Mouse (Mus musculus): Measurements from ENCODE around the gene Mrpl35. TPM values are rescaled to one million over a fixed set of nuclear protein-coding genes. Genes with fewer than 3 reads are reported as not detected.
"Not testable (repeated sequence)": the region's sequence is repeated elsewhere in the genome, so short reads cannot be mapped to it uniquely, and the experiment has no call there.

Gene Mrpl35
- 68.1 and 73.0 TPM in 2 replicates for polyA plus RNA-seq (2014; fragmentation: Nextera tagmentation; extraction: Ambion mirVana)

DNA sequence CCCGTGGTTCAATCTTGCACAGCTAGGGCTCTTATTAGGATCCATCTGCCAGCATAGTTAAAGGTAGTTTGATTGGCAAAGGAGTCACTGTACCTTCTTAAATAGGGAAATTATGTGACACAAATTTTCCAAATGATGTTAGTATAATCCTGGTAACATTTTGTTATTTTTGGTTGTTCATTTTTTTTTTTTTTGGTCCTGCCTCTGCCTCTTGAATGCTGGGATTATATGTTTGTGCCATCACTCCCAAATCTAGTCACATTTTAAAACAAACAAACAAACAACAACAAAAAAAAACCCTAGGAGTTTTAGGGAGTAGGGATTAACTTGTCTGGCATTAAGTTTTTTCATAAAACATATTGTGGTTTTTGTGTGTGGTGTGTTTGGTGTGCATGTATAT lies at the start of gene Mrpl35:
Gene Mrpl35, minus strand, starts transcription at position 101 of the 400 bp plus-strand sequence.
- no peak for DNase-seq (ENCODE audit: low spot score)
- H3K9ac ChIP-seq (replicated peaks; ENCODE audit: low read length) = no peak within 1 kb of the TSS
- H3K9me3 ChIP-seq (replicated peaks; ENCODE audit: control insufficient read depth, low read length) = no peaks in the 10 kb centered on the region
- 44% methylated on average over 1 of the region's 1 CpGs for WGBS
- H3K4me1 ChIP-seq (ENCODE audit: control insufficient read depth, insufficient read depth, low read length) = no peaks in the 10 kb centered on the region
- no peak within 1 kb of the TSS for H3K27ac ChIP-seq (replicated peaks; ENCODE audit: low read depth, low read length)
- H3K27me3 ChIP-seq (ENCODE audit: control insufficient read depth, insufficient read depth, low read length) = no peaks in the 10 kb centered on the region
- no peak for ATAC-seq (replicated peaks; ENCODE audit: insufficient number of reproducible peaks, low FRiP score, low TSS enrichment, low read depth)
- H3K4me3 ChIP-seq (ENCODE audit: low read depth, low read length) = no peak within 1 kb of the TSS
- no peak within 1 kb of the TSS for H3K4me2 ChIP-seq (ENCODE audit: low read depth, low read length)
- H3K36me3 ChIP-seq (replicated peaks; ENCODE audit: control insufficient read depth, insufficient read depth, low read depth, low read length) = no peaks in the 10 kb centered on the region

DNA sequence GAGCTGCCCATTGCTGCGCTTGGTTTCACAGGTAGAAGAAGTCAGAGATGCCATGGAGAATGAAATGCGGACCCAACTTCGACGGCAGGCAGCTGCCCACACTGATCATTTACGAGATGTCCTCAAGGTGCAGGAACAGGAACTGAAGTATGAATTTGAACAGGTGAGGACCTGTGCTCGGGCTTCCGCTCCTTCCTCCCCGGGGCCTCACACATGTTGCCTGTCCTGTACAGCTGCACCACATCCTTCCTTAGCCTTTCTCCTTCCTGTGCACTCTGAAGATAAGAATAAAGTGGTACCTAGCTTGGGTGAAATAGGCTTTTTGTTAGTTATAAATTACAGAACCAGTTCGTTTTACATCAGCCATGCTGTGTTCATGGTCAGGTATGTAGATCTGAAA lies 44.6 kb upstream of the Mrpl35 start:
- H3K9me3 ChIP-seq (replicated peaks; ENCODE audit: control insufficient read depth, low read length) = no peaks in the 10 kb centered on the region
- no peaks in the 10 kb centered on the region for H3K27me3 ChIP-seq (ENCODE audit: control insufficient read depth, insufficient read depth, low read length)
- H3K36me3 ChIP-seq (replicated peaks; ENCODE audit: control insufficient read depth, insufficient read depth, low read depth, low read length) = peaks cover 3% of the 10 kb centered on the region
- WGBS = 95% methylated on average over 9 of the region's 9 CpGs
- H3K9ac ChIP-seq (replicated peaks; ENCODE audit: low read length) = no peak overlapping the region
- H3K4me1 ChIP-seq (ENCODE audit: control insufficient read depth, insufficient read depth, low read length) = no peaks in the 10 kb centered on the region
- H3K4me3 ChIP-seq (ENCODE audit: low read depth, low read length) = no peak overlapping the region
- ATAC-seq (replicated peaks; ENCODE audit: insufficient number of reproducible peaks, low FRiP score, low TSS enrichment, low read depth) = no peak
- no peak overlapping the region for H3K4me2 ChIP-seq (ENCODE audit: low read depth, low read length)
- DNase-seq (ENCODE audit: low spot score) = no peak
- H3K27ac ChIP-seq (replicated peaks; ENCODE audit: low read depth, low read length) = no peak overlapping the region

DNA sequence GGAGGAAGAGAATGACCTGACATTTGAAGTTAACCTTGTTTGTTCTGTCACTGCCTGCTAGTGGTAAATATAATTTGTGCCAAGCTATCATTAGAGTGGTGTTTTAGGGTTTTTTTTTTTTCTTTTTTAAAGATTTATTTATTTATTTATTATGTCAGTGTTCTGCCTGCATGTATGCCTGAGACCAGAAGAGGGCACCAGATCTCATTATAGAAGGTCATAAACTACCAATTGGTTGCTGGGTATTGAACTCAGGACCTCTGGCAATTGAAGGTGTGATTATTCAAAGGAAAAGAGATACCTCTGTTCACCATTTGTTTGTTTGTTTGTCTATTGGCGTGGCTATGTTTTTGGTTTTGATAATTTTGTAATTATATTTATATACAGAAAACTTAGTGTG lies 42.0 kb upstream of the Mrpl35 start:
- 88% methylated on average over 1 of the region's 1 CpGs for WGBS
- Histone ChIP-seq H3K9me3 (replicated peaks; ENCODE audit: control insufficient read depth, low read length) (no peaks in the 10 kb centered on the region), H3K27ac (replicated peaks; ENCODE audit: low read depth, low read length) (no peak overlapping the region), H3K4me3 (ENCODE audit: low read depth, low read length) (no peak overlapping the region), H3K36me3 (replicated peaks; ENCODE audit: control insufficient read depth, insufficient read depth, low read depth, low read length) (peaks cover 4% of the 10 kb centered on the region), H3K27me3 (ENCODE audit: control insufficient read depth, insufficient read depth, low read length) (no peaks in the 10 kb centered on the region), H3K4me1 (ENCODE audit: control insufficient read depth, insufficient read depth, low read length) (no peaks in the 10 kb centered on the region), H3K4me2 (ENCODE audit: low read depth, low read length) (no peak overlapping the region), H3K9ac (replicated peaks; ENCODE audit: low read length) (no peak overlapping the region)
- DNase-seq (ENCODE audit: low spot score) (peak; percentile 17), ATAC-seq (replicated peaks; ENCODE audit: insufficient number of reproducible peaks, low FRiP score, low TSS enrichment, low read depth) (no peak)

DNA sequence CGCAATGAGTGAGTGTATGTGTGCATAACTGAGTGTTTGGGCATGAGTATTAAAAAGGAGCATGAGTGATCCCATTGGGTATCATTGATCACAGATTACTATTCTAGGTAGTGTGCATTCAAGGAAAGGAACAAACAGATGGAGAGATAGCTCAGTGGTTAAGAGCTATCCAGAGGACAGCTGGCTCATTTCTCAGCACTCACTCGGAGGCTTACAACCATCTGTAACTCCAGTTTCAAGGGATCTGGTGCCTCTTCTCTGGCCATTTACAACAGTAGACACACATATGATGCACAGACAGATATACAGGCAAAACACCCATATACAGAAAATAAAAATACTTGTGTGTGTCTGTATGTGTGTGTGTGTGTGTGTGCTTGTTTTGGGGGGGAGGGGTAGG lies 41.0 kb upstream of the Mrpl35 start:
- no peak overlapping the region for H3K9ac ChIP-seq (replicated peaks; ENCODE audit: low read length)
- H3K9me3 ChIP-seq (replicated peaks; ENCODE audit: control insufficient read depth, low read length) = no peaks in the 10 kb centered on the region
- no peak overlapping the region for H3K4me2 ChIP-seq (ENCODE audit: low read depth, low read length)
- no peaks in the 10 kb centered on the region for H3K27me3 ChIP-seq (ENCODE audit: control insufficient read depth, insufficient read depth, low read length)
- H3K27ac ChIP-seq (replicated peaks; ENCODE audit: low read depth, low read length) = no peak overlapping the region
- no peaks in the 10 kb centered on the region for H3K4me1 ChIP-seq (ENCODE audit: control insufficient read depth, insufficient read depth, low read length)
- H3K4me3 ChIP-seq (ENCODE audit: low read depth, low read length) = no peak overlapping the region
- 92% methylated on average over 2 of the region's 2 CpGs for WGBS
- ATAC-seq (replicated peaks; ENCODE audit: insufficient number of reproducible peaks, low FRiP score, low TSS enrichment, low read depth) = no peak
- DNase-seq (ENCODE audit: low spot score) = no peak
- peaks cover 4% of the 10 kb centered on the region for H3K36me3 ChIP-seq (replicated peaks; ENCODE audit: control insufficient read depth, insufficient read depth, low read depth, low read length)

DNA sequence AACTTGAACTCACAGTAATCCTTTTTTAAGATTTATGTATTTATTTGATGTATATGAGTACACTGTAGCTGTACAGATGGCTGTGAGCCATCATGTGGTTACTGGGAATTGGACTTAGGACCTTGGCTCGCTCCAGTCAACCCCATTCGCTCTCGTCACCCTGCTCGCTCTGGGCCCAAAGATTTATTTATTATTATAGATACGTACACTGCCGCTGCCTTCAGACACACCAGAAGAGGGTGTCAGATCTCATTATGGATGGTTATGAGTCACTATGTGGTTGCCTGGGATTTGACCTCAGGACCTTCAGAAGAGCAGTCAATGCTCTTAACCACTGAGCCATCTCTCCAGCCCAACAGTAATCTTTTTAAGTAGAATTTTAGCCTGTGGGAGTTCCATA lies 20.1 kb upstream of the Mrpl35 start:
- H3K27ac ChIP-seq (replicated peaks; ENCODE audit: low read depth, low read length); H3K4me2 ChIP-seq (ENCODE audit: low read depth, low read length); H3K4me3 ChIP-seq (ENCODE audit: low read depth, low read length); H3K9me3 ChIP-seq (replicated peaks; ENCODE audit: control insufficient read depth, low read length); ATAC-seq (replicated peaks; ENCODE audit: insufficient number of reproducible peaks, low FRiP score, low TSS enrichment, low read depth); H3K9ac ChIP-seq (replicated peaks; ENCODE audit: low read length); DNase-seq (ENCODE audit: low spot score); H3K4me1 ChIP-seq (ENCODE audit: control insufficient read depth, insufficient read depth, low read length); H3K36me3 ChIP-seq (replicated peaks; ENCODE audit: control insufficient read depth, insufficient read depth, low read depth, low read length); H3K27me3 ChIP-seq (ENCODE audit: control insufficient read depth, insufficient read depth, low read length): not testable (repeated sequence)
- WGBS = 95% methylated on average over 6 of the region's 6 CpGs

DNA sequence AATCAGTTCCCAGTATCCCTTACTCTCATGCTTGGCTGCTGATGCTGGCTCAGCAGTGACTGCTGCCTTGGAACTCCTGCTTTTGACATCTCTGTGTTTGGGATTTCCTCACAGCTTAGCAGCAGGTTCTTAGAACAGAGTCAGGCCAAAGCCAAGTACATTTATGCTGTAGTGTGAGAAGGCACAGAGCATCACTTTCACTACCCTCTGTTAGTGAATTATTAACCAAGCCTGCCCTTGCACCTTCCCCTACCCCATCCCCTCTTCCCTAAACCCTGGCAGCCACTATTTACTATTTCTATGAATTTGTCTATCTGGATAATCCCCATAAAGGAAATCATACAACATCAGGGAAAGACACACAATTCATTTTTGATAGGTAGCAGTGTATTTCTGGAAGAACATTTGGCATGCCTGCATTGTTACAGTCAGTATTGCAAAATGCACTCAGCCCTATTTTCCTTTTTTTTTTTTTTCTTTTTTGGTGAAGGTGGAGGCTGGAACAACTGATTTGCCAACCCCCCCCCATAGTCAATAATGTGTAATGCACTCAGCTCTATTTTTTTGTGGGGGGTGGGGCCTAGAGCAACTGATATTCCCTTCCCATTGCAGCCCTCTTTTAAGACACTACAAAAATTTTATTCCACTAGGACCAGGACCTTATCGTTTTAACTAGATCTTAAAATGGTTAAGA lies 14.0 kb upstream of the Mrpl35 start:
- no peak for ATAC-seq (replicated peaks; ENCODE audit: insufficient number of reproducible peaks, low FRiP score, low TSS enrichment, low read depth)
- Histone ChIP-seq H3K27me3 (ENCODE audit: control insufficient read depth, insufficient read depth, low read length) (no peaks in the 10 kb centered on the region), H3K4me3 (ENCODE audit: low read depth, low read length) (no peak overlapping the region), H3K9ac (replicated peaks; ENCODE audit: low read length) (no peak overlapping the region), H3K9me3 (replicated peaks; ENCODE audit: control insufficient read depth, low read length) (no peaks in the 10 kb centered on the region), H3K4me1 (ENCODE audit: control insufficient read depth, insufficient read depth, low read length) (no peaks in the 10 kb centered on the region), H3K36me3 (replicated peaks; ENCODE audit: control insufficient read depth, insufficient read depth, low read depth, low read length) (no peaks in the 10 kb centered on the region), H3K4me2 (ENCODE audit: low read depth, low read length) (no peak overlapping the region), H3K27ac (replicated peaks; ENCODE audit: low read depth, low read length) (no peak overlapping the region)
- WGBS = 95% methylated on average over 1 of the region's 1 CpGs
- no peak for DNase-seq (ENCODE audit: low spot score)

DNA sequence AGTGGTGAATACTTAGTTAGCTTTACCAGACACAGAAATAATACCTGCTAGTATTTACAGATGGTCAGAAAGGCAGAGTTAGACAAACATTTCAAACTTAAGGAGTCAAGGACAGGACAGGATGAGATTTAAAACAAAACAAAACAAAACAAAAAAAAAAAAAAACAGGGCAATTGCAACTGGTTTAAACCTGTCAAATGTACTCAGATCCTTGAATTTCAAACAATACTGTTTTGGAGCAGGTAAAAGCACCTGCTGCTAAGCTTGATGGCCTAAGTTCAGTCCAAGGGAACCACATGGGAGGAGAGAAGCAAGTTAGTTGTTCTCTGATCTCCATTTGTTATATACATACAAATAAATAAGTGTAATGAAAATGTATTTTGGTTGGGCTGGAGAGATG lies 13.0 kb upstream of the Mrpl35 start:
- no peaks in the 10 kb centered on the region for H3K4me1 ChIP-seq (ENCODE audit: control insufficient read depth, insufficient read depth, low read length)

DNA sequence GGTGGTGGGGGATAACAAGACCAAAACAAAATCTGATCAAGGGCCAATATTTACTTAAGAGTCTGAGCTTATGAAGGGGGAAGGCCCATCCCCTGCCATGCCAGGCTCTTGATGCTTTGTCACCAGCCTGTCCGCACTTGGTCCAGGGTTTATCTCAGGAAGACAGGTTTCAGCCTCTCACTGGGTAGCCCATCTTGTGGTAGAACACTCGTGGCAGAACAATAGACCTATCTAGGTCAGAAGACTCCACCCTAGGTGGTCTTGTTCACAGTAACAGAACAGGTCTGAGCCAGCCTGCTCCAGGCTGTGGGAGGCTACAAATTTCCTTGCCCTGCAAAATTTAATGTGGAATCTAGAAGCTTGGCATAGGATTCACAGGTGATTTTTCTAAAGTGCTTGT lies 10.0 kb upstream of the Mrpl35 start:
- no peaks in the 10 kb centered on the region for H3K27me3 ChIP-seq (ENCODE audit: control insufficient read depth, insufficient read depth, low read length)
- WGBS = 80% methylated on average over 2 of the region's 2 CpGs
- no peak for DNase-seq (ENCODE audit: low spot score)

More for the DNA sequence above, 13.0 kb upstream of the Mrpl35 start:
- DNase-seq (ENCODE audit: low spot score) (no peak), ATAC-seq (replicated peaks; ENCODE audit: insufficient number of reproducible peaks, low FRiP score, low TSS enrichment, low read depth) (no peak)
- Histone ChIP-seq H3K27ac (replicated peaks; ENCODE audit: low read depth, low read length) (no peak overlapping the region), H3K27me3 (ENCODE audit: control insufficient read depth, insufficient read depth, low read length) (no peaks in the 10 kb centered on the region), H3K9me3 (replicated peaks; ENCODE audit: control insufficient read depth, low read length) (no peaks in the 10 kb centered on the region), H3K36me3 (replicated peaks; ENCODE audit: control insufficient read depth, insufficient read depth, low read depth, low read length) (no peaks in the 10 kb centered on the region), H3K4me3 (ENCODE audit: low read depth, low read length) (no peak overlapping the region), H3K9ac (replicated peaks; ENCODE audit: low read length) (no peak overlapping the region), H3K4me2 (ENCODE audit: low read depth, low read length) (no peak overlapping the region)

More for the DNA sequence above, 10.0 kb upstream of the Mrpl35 start:
- no peak overlapping the region for H3K4me2 ChIP-seq (ENCODE audit: low read depth, low read length)
- no peak for ATAC-seq (replicated peaks; ENCODE audit: insufficient number of reproducible peaks, low FRiP score, low TSS enrichment, low read depth)
- H3K9me3 ChIP-seq (replicated peaks; ENCODE audit: control insufficient read depth, low read length) = no peaks in the 10 kb centered on the region
- no peaks in the 10 kb centered on the region for H3K36me3 ChIP-seq (replicated peaks; ENCODE audit: control insufficient read depth, insufficient read depth, low read depth, low read length)
- H3K4me3 ChIP-seq (ENCODE audit: low read depth, low read length) = no peak overlapping the region
- no peak overlapping the region for H3K9ac ChIP-seq (replicated peaks; ENCODE audit: low read length)
- H3K27ac ChIP-seq (replicated peaks; ENCODE audit: low read depth, low read length) = no peak overlapping the region
- no peaks in the 10 kb centered on the region for H3K4me1 ChIP-seq (ENCODE audit: control insufficient read depth, insufficient read depth, low read length)

Data from embryonic facial prominence, embryonic 11.5 days (tissue).